Mouse (Mus musculus): ENCODE results near the gene Arnt2.

Arnt2 gene

GRCm38 (mm10) chr7:84231396-84231795, 178.6 kb downstream of the Arnt2 start:
- DNase-seq: no peak

- DNase-seq: no peak
Measured at GRCm38 (mm10) chr7:84227652-84228051, 182.3 kb downstream of the Arnt2 start.

GRCm38 (mm10) chr7:84226909-84227308, 183.1 kb downstream of the Arnt2 start:
- DNase-seq: no peak

GRCm38 (mm10) chr7:84212112-84212511, 197.9 kb downstream of the Arnt2 start:
- no peak for DNase-seq

- no peak for DNase-seq
Measured at GRCm38 (mm10) chr7:84210585-84211291, 199.2 kb downstream of the Arnt2 start.

GRCm38 (mm10) chr7:84203981-84204380, 206.0 kb downstream of the Arnt2 start:
- DNase-seq: no peak

GRCm38 (mm10) chr7:84201151-84202068, 208.6 kb downstream of the Arnt2 start:
- DNase-seq: no peak

GRCm38 (mm10) chr7:84197208-84197860, 212.6 kb downstream of the Arnt2 start:
- no peak for DNase-seq
